Mouse (Mus musculus) gastrocnemius, adult 2 months (tissue): ENCODE data around the gene Lrrc47. TPM values are rescaled to one million over a fixed set of nuclear protein-coding genes. Genes with fewer than 3 reads are reported as not detected.

Source experiments
- DNase-seq: peaks from one replicate; pipeline ENCODE4 v3.0.0; 2022
- H3K27ac ChIP-seq: fragments of 200-600 bp; 2 replicates; pipeline ENCODE4 v1.8.1; 2022; ENCODE audit warnings: mild to moderate bottlenecking
- H3K4me3 ChIP-seq: fragments of 200-600 bp; 2 replicates; pipeline ENCODE4 v1.8.1; 2022; ENCODE audit warnings: mild to moderate bottlenecking, moderate library complexity
- CTCF ChIP-seq: fragments of 200-600 bp; IDR thresholded peaks from 2 replicates; pipeline ENCODE4 v1.8.1; 2022; ENCODE audit warnings: antibody characterized with exemption, mild to moderate bottlenecking, moderate library complexity
- intact Hi-C: fragments of 180-260 bp; cut with DNase I; formaldehyde crosslinking; loops from one replicate; pipeline ENCODE4 v1.15.1; 2025
- long read RNA-seq, 2 experiments: library from polyadenylated mRNA; stranded (forward); transcript quantifications; one replicate each; pipeline ENCODE4 v2.0.0; 2021
- total RNA-seq, 2 experiments: library from RNA; stranded (reverse); gene quantifications; 2 replicates each; pipeline ENCODE4 v1.2.3; 2021

Gene Lrrc47
- 10 to 100 TPM; 24.4 to 29.0 TPM for total RNA-seq
- long read RNA-seq, experiment 1, transcript Lrrc47-205 (7 exons, 3,468 nt) = major isoform, 22 of 69 reads
- long read RNA-seq, experiment 1, partial matches to known transcripts = 5 of 69 reads
- long read RNA-seq, experiment 1, other reads (novel, unspliced or antisense) = 42 of 69 reads
- long read RNA-seq, experiment 2, transcript Lrrc47-205 (7 exons, 3,468 nt) = major isoform, 18 of 51 reads
- long read RNA-seq, experiment 2, partial matches to known transcripts = 6 of 51 reads
- long read RNA-seq, experiment 2, other reads (novel, unspliced or antisense) = 27 of 51 reads

DNA sequence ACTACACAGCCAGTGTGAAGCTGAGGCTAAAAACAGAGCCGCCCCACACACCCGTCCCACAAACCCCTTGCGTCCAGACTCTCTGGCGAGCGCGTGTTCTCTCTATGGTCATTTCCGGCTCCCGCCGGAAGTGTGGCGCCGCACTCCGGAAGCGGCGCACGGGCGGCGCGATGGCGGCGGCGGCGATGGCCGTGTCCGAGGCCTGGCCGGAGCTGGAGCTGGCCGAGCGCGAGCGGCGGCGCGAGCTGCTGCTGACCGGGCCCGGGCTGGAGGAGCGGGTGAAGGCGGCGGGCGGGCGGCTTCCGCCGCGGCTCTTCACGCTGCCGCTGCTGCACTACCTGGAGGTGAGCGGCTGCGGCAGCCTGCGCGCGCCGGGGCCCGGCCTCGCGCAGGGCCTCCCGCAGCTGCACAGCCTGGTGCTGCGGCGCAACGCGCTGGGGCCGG is at the start of gene Lrrc47:
Gene Lrrc47, plus strand, starts transcription at position 86 of the 444 bp plus-strand sequence.
- intact Hi-C loops = loop anchor here (2.0 kb wide), 1 partner anchor 37 kb away; the partner anchor contains the start of genes Cep104 and Dffb
- peak; percentile 90 for DNase-seq
- TF ChIP-seq CTCF = no peak
- H3K27ac ChIP-seq = peak within 1 kb of the TSS; percentile 87
- H3K4me3 ChIP-seq = peak within 1 kb of the TSS; percentile 97

DNA sequence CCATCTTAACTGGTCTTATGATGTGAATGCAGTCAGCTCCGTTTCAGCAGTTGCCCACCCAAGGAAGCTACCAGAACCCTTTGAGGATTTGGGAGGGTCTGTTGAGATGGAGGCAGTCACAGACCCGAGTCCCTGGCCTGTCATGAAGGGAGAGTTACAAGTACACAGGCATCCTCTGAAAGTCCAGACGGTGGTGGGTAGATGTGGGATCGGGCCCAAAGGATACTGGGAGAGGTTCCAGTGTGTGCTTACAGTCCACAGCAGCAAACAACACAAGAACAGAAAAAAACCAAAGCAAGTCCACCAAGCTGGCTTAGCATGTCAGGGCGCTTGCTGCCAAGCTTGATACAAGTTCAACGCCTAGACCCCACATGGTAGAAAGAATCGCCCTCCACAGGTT is 48.9 kb upstream of the Lrrc47 start:
- no peak for TF ChIP-seq CTCF
- Histone ChIP-seq H3K27ac (no peak overlapping the region), H3K4me3 (no peak overlapping the region)
- no peak for DNase-seq
- intact Hi-C loops = loop anchor here (10.0 kb wide), 1 partner anchor 202 kb away; the partner anchor contains the start of gene Tprgl

DNA sequence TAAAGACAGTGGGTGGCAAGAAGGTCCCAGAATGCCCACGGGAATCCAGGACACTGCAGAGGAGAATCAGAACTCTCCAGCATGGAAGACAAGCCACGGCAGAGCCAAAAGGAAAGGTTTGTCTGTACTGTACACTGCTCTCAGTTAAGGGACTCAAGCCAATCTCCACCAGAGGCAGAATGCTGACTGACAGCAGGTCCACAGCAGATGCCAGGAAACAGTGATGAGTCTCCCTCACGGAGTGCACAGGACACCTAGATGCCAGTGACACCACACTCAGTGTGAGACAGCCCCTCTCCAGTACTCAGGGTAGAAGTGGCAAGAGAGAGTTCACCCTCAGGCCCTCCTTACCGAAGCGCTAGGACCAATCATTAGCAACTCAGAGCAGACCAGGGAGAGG is 44.9 kb upstream of the Lrrc47 start:
- TF ChIP-seq CTCF = no peak

DNA sequence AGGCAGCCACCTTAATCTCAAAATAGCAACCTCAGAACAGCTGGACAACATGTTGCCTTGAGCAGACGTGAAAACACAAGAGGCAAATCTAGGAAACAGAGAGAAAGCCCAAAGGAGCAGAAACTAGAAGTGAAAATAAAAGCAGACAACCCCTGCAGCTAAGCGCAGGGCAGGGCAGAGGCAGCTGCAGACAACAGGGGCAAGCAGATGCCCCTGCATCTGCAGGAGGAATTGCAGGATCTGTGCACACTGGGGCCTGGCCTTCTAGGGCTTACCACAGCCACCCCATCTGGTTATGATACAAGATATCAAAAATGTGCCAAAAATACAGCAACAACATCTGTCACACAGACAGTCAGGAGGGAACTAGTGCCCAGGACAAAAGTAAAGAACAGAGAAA is 44.0 kb upstream of the Lrrc47 start:
- Histone ChIP-seq H3K4me3 (no peak overlapping the region), H3K27ac (no peak overlapping the region)
- no peak for TF ChIP-seq CTCF
- intact Hi-C loops = loop anchor here (10.0 kb wide), 1 partner anchor 197 kb away; the partner anchor contains the start of gene Tprgl
- no peak for DNase-seq

More for the DNA sequence above, 44.9 kb upstream of the Lrrc47 start:
- no peak overlapping the region for H3K4me3 ChIP-seq
- no peak overlapping the region for H3K27ac ChIP-seq
- no peak for DNase-seq
- intact Hi-C loops = loop anchor here (10.0 kb wide), 1 partner anchor 198 kb away; the partner anchor contains the start of gene Tprgl

DNA sequence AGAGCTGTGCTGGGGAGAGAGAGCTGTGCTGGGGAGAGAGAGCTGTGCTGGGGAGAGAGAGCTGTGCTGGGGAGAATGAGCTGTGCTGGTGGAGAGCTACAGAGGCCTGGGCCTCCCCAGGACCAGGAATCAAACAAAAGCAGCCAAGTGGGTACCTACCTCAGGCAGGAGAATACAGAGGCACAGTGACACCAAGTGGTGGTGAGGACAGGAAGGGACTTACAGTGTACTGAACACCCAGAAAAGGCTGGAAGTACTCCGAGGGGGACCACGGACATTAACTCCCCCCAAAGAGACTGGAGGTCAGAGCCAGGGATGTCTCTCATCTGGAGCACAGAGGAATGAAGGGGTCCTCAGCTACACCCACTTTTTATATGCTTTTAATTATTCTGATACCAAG is 43.5 kb upstream of the Lrrc47 start:
- DNase-seq = no peak
- TF ChIP-seq CTCF = no peak
- no peak overlapping the region for H3K27ac ChIP-seq
- intact Hi-C loops = loop anchor here (10.0 kb wide), 1 partner anchor 197 kb away; the partner anchor contains the start of gene Tprgl
- H3K4me3 ChIP-seq = no peak overlapping the region

DNA sequence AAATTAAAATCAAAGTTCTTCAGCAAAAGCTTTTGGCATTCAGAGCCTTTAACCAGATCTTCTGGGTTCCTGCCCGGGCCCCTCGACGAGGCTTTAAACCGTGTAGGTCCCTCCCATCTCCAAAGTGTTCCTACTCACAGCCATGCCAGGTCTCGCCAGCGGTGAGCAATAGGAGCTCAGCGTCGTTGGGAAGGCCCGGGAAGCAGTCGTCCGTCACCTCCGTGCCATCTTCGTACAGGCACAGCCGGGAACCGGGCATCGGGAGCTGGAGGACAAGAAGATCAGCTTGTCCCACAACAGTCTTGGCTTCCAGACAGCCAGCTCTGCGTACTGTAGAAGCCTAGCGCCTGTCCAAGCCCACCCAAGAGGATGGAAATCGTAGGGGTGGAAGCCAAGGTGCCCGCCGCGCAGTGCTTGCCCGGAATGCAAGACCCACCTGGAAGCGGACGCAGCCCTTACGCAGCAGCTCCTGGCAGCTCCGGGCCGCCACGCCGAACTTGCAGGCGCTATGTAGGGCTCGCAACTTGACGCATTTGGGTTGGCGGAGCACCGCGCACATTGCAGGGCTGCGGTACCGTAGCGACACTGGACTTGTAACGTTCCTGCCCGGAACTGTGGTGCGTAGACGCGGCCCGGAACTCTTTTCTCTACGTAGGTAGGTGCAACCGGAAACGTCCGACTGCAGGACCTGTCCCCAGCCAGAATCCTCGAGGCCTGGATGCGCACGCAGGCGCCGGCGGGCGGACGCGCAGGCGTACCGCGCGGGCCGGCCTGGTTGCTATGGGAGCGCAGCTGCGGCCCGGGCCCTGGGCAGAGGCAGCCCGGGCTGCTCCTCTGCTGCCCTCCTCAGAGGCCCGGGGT is 36.9 kb upstream of the Lrrc47 start, which contains the start of the genes Dffb and Cep104:
Gene Dffb, minus strand, starts transcription at position 696 of the 861 bp plus-strand sequence.
Gene Cep104, plus strand, starts transcription at position 764 of the 861 bp plus-strand sequence.
- no peak for TF ChIP-seq CTCF
- intact Hi-C loops = loop anchor here (2.0 kb wide), 1 partner anchor 36 kb away; the partner anchor contains the start of gene Lrrc47
- Histone ChIP-seq H3K27ac (peak within 1 kb of the TSS; percentile 88), H3K4me3 (peak within 1 kb of the TSS; percentile 77)
- peak; percentile 97 for DNase-seq

DNA sequence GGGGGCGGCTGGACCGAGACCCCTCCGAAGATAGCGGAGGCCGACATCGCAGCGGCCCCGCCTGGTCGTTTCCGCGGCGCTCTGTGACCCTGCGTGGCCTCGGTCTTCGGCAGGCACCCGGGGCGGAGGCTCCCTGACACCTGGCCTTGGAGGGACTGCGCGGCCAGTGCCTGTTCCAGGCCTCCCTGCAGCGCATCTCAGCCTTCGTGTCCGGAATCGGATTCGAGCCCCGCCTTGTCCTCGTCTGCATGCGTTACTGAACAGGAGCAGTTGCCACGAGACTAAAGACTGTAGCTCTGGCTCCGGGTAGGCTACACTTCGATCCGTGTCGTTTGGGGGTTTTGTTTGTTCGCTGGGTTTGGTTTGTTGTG is 36.3 kb upstream of the Lrrc47 start:
- H3K27ac ChIP-seq = peak overlapping the region; percentile 88
- no peak for DNase-seq
- intact Hi-C loops = loop anchor here (2.0 kb wide), 1 partner anchor 36 kb away; the partner anchor contains the start of gene Lrrc47
- H3K4me3 ChIP-seq = peak overlapping the region; percentile 77
- TF ChIP-seq CTCF = no peak

DNA sequence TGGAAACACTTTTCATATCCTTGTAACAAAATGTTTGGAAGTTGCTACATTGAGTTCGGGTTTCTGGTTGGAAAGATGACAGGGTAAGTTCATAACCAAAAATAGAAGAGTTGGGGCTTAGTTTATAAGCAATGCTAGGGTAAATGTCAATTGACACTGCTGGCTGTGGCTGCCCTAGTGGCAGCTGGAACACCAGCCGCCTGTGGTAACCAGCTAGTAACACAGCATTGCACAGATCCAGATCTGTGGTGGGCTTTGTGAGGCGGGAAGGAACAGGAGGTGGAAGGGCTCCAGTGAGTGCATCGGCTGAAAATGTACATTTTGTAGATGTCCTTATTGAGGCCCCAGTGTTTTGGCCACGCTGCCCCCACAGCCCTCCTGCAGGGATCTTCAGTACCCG is 35.8 kb upstream of the Lrrc47 start:
- DNase-seq = no peak
- Histone ChIP-seq H3K27ac (peak overlapping the region; percentile 88), H3K4me3 (peak overlapping the region; percentile 77)
- no peak for TF ChIP-seq CTCF
- intact Hi-C loops = loop anchor here (2.0 kb wide), 1 partner anchor 35 kb away; the partner anchor contains the start of gene Lrrc47

DNA sequence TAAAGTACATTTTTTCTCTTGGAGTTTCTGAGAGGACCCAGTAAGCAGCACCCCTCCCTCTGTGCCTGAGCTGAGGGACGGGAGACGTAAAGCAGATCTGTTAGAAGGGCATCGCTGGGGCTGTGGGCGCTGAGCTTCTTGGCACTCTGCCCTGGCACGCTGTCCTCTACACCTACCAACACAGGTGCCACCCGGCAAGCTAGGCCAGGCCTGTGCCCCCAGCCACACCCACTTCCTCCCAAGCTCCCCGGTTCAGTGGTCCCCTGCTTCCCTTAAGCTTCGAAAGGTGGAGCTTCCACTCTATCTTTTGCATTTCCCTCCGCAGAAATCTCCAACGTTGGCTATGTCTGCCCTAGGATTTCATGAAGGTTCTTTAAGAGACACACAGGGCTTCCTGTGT is 32.3 kb upstream of the Lrrc47 start:
- no peak overlapping the region for H3K4me3 ChIP-seq
- intact Hi-C loops = no loop called here
- TF ChIP-seq CTCF = no peak
- no peak for DNase-seq
- no peak overlapping the region for H3K27ac ChIP-seq

DNA sequence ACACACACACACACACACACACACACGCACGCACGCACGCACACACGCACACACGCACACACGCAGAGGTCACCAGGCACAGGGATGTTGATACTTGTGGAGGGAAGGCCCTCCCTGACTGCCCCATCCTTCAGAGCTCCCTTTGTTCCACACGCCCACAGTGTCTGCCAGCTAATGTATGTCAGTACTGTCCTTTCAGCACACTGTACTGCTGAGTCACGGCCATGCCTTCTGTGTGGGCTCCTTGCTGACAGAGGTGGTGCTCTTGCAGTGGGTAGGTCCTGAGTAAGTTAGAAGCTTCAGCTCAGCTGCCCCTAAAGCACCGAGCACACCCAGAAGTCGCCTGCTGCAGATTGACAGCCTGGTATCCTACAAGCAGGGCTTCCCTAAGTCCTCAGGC is 31.1 kb upstream of the Lrrc47 start:
- no peak for DNase-seq
- TF ChIP-seq CTCF = no peak
- Histone ChIP-seq H3K4me3 (no peak overlapping the region), H3K27ac (no peak overlapping the region)
- intact Hi-C loops = no loop called here

DNA sequence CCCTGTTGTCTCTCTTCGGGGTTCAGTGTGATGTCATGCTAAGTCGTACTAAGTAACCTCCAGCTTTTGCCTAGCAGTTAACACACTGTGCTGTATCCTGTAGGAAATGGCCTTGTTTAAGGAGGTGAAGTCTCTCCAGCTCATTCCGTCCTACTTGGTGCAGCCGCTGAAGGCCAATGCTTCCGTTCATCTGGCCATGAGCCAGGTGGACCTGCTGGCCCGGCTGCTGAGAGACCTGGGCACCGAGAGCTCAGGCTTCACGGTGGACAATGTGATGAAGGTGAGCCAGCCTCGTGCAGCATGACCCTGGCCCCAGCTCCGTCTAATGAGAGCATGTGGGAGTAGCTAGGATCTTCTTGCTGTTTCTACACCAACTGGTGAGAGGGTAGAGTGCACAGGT is 18.8 kb upstream of the Lrrc47 start:
- intact Hi-C loops = no loop called here
- no peak for DNase-seq
- TF ChIP-seq CTCF = no peak
- H3K27ac ChIP-seq = no peak overlapping the region
- no peak overlapping the region for H3K4me3 ChIP-seq

DNA sequence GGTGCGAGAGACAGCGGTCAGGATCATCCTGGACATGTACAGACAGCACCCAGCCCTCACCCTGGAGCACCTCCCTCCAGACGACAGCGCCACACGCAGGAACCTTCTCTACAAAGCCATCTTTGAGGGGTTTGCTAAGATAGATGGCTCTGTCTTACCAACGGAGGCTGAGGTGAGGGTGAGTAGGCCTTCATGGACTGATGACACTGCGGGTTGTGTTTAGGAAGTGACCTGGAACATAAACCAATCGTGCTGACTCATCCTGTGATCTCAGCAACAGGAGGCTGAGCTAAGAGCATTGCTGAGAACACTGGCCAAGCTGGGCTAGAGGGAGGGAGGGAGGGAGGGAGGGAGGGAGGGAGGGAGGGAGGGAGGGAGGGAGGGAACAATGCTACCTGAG is 18.0 kb upstream of the Lrrc47 start:
- no peak overlapping the region for H3K4me3 ChIP-seq
- intact Hi-C loops = no loop called here
- no peak for TF ChIP-seq CTCF
- H3K27ac ChIP-seq = no peak overlapping the region
- DNase-seq = no peak
